Mouse (Mus musculus) hindbrain, embryonic 12.5 days (tissue): ENCODE measurements around the gene Epb41l3. TPM values are rescaled to one million over a fixed set of nuclear protein-coding genes. Genes with fewer than 3 reads are reported as not detected.

ENCODE experiments used
- ATAC-seq: fragments of 200-750 bp; cut with Nextera tagmentation; 2 replicates; pipeline ENCODE4 v1.8.0; 2017; ENCODE audit warnings: moderate TSS enrichment; ENCODE audit not compliant: low FRiP score
- H3K27ac ChIP-seq: fragments of 300-500 bp; sonication (generic); 2 replicates; pipeline ENCODE4 v1.5.1; 2016; ENCODE audit warnings: mild to moderate bottlenecking
- H3K27me3 ChIP-seq: fragments of 300-500 bp; sonication (generic); 2 replicates; pipeline ENCODE4 v1.6.1; 2016; ENCODE audit warnings: mild to moderate bottlenecking
- H3K36me3 ChIP-seq: fragments of 300-500 bp; sonication (generic); 2 replicates; pipeline ENCODE4 v1.6.1; 2016; ENCODE audit warnings: mild to moderate bottlenecking
- H3K4me1 ChIP-seq: fragments of 300-500 bp; sonication (generic); 2 replicates; pipeline ENCODE4 v1.6.1; 2016
- H3K4me2 ChIP-seq: fragments of 300-500 bp; sonication (generic); replicated peaks from 2 replicates; pipeline ENCODE4 v1.6.1; 2016; ENCODE audit warnings: mild to moderate bottlenecking
- H3K4me3 ChIP-seq: fragments of 300-500 bp; sonication (generic); 2 replicates; pipeline ENCODE4 v1.5.1; 2016; ENCODE audit warnings: mild to moderate bottlenecking
- H3K9ac ChIP-seq: fragments of 300-500 bp; sonication (generic); 2 replicates; pipeline ENCODE4 v1.6.1; 2016; ENCODE audit warnings: mild to moderate bottlenecking, moderate library complexity
- H3K9me3 ChIP-seq: fragments of 300-500 bp; sonication (generic); replicated peaks from 2 replicates; pipeline ENCODE4 v1.6.1; 2016; ENCODE audit warnings: mild to moderate bottlenecking
- WGBS: fragments of 180-500 bp; shearing (Covaris S2); methylation state at CpG from one replicate; pipeline ENCODE4 v1.1.7; 2016; 5-methylcytosine and 5-hydroxymethylcytosine counted together
- polyA plus RNA-seq: library from polyadenylated mRNA; unstranded; fragments of >200 nt; fragmentation: Nextera tagmentation; extraction: Ambion mirVana; gene quantifications from 2 replicates; pipeline ENCODE4 v1.2.1, GENCODE M21; 2016

Epb41l3 gene
- polyA plus RNA-seq, 1 experiment from 2014 or later: 104 TPM

DNA sequence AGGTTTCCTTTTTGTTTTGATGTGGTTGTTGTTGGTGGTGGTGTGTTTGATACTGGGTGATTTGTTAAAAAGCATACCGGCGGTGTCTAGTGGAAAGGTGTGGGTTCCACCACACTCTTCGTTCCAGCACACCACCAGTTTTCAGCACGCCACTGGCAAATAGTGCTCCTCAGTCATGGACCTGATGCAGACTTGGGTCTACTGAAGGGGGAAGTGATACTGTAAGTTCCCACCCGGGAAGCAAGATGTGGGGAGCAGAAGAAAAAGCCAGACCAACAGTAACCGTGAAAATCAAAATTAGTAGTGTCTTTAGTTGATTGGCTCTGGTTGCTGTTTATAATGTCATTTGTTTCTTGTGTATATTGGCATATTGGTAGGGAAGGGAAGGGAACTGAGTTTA lies 124.3 kb downstream of the Epb41l3 start:
- WGBS: 85% methylated on average over 6 of the region's 6 CpGs
- Histone ChIP-seq H3K9me3 (no peaks in the 10 kb centered on the region), H3K27ac (no peak overlapping the region), H3K4me2 (no peak overlapping the region), H3K27me3 (no peaks in the 10 kb centered on the region), H3K9ac (no peak overlapping the region), H3K36me3 (no peaks in the 10 kb centered on the region), H3K4me1 (peaks cover under 1% of the 10 kb centered on the region; the same call in 1 of the 2 replicates), H3K4me3 (no peak overlapping the region)
- ATAC-seq: no peak

DNA sequence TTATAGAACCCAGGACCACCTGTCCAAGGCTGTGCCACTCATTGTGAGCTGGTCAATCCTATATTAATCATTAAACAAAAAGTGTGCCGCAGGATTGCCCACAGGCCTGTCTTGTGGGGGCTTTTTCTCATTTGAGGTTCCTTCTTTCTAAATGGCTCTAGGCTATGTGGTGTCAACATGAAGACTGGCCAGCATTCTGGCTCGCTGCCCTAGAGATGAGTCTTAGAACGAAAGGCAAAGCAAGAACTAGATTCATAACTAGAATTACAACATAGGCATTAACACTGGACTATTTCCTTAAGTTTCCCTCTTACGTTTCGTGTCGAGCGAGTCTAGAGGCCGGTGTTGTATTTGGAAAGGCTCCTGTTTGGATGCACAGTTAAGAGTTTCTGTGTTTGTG lies 125.5 kb downstream of the Epb41l3 start:
- 95% methylated on average over 8 of the region's 8 CpGs for WGBS
- H3K9ac ChIP-seq: no peak overlapping the region
- no peak overlapping the region for H3K4me2 ChIP-seq
- H3K36me3 ChIP-seq: no peaks in the 10 kb centered on the region
- no peak for ATAC-seq
- H3K4me3 ChIP-seq: no peak overlapping the region
- no peaks in the 10 kb centered on the region for H3K4me1 ChIP-seq
- no peaks in the 10 kb centered on the region for H3K27me3 ChIP-seq
- no peaks in the 10 kb centered on the region for H3K9me3 ChIP-seq
- H3K27ac ChIP-seq: no peak overlapping the region

DNA sequence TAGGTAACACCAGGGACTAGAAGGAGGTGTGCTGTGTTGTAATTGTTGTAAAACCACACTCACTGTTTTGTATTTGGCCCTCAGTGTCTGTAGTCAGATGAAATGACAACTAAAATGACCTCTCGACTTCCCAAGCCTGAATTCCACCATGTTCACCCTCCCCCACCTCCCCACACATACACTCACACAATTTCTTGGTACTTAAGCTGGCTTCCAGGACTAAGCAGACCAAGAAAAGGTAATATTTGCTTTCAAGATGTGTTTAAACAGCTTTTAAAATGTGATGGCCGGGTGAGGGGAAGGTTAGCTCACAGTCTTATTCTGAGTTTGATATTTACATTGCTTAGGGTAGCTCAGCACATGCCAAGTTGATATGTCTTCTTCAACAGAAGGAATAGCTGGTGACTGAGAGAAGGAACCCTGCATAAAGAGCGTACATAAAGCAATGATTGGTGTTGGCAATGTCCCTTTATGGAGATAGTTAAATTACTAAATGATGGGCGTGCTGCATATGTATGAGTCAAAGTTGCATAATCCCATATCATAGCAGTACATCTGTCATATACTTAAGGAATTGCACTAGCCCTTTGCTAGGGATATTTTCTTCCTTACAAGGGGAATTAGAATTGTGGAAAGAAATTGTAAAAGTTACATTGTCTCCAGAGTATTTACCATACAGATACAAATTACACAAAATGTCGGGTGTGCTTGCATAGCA lies 130.0 kb downstream of the Epb41l3 start:
- Histone ChIP-seq H3K9ac (no peak overlapping the region), H3K27me3 (no peaks in the 10 kb centered on the region), H3K27ac (no peak overlapping the region), H3K4me3 (no peak overlapping the region), H3K4me1 (peaks cover 16% of the 10 kb centered on the region), H3K36me3 (no peaks in the 10 kb centered on the region), H3K4me2 (no peak overlapping the region), H3K9me3 (no peaks in the 10 kb centered on the region)
- ATAC-seq: no peak
- WGBS: 82% methylated on average over 5 of the region's 5 CpGs

DNA sequence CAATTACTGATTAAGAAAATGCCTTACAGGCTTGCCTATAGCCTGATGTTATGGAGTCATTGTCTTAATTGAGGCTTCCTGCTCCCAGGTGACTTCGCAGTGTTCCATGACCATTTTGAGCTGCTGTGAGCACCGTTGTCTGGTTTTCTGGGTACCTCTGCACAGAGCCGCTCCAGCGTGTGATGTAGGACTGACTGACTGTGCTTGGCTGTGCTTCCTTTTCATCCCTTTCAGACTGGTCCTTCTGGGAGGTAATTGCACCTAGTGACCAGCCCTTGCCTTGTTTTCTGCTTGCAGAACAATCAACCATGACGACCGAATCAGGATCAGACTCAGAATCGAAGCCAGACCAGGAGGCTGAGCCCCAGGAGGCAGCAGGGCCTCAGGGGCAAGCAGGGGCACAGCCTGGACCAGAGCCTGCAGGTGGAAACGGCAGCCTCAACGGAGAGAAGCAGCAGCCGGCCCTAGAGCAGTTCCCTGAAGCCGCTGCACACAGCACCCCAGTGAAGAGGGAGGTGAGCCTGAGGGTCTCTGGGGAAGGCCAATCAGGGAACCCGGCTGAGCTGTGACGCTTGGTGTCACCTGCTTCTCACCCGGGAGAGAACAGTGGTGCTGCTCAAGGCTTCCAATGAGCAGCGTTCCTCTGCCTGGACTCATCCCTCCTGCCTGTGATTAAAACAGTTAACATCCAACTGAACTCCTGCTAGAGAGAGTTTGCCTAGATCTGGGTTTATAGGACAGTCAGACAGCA lies 132.3 kb downstream of the Epb41l3 start:
- Histone ChIP-seq H3K4me3 (no peak overlapping the region), H3K36me3 (no peaks in the 10 kb centered on the region), H3K4me1 (peaks cover 16% of the 10 kb centered on the region), H3K4me2 (no peak overlapping the region), H3K9me3 (no peaks in the 10 kb centered on the region), H3K27me3 (no peaks in the 10 kb centered on the region), H3K9ac (no peak overlapping the region), H3K27ac (0 out of 2 replicates have a peak overlapping the region, but pooled peaks have one; percentile 2)
- ATAC-seq: peak; percentile 74
- WGBS: 38% methylated on average over 15 of the region's 15 CpGs

DNA sequence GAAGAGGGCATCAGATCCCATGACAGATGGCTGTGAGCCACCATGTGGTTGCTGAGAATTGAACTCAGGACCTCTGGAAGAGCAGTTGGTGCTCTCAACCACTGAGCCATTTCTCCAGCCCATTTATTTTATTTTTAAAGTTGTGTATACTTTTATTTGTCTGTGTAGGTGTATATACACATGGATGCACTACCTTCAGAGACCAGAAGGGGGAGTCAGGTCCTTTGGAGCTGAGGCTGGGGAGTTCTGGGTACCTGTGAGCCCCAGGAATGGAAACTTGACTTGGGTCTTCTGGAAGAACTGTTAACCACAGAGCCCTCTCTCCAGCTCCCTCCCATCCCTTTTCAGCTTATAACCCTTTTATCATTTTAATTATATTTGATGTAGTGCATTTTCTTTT lies 135.6 kb downstream of the Epb41l3 start:
- no peak overlapping the region for H3K27ac ChIP-seq
- H3K4me2 ChIP-seq: no peak overlapping the region
- H3K27me3 ChIP-seq: no peaks in the 10 kb centered on the region
- peaks cover 4% of the 10 kb centered on the region; the same call in 1 of the 2 replicates for H3K36me3 ChIP-seq
- no peak for ATAC-seq
- no peak overlapping the region for H3K9ac ChIP-seq
- H3K9me3 ChIP-seq: no peaks in the 10 kb centered on the region
- H3K4me1 ChIP-seq: peaks cover 16% of the 10 kb centered on the region
- H3K4me3 ChIP-seq: no peak overlapping the region

DNA sequence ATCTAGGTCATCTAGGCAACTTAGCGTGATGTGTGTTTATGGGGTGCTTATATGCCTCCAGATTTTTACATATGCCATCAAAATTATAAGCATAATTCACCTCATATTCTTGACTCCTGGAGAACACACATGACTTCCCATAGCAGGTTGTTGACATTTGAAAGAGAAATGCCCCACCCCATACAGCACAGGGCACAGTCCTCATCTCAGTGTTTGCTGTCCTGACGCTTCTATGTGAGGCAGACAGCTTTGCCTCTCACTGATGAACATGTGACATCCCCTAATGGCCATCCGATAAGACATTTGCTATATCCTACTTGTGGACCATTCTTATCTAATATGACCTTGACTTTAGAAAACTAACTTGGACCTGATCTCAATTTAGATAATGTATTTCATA lies 140.6 kb downstream of the Epb41l3 start:
- Histone ChIP-seq H3K4me2 (no peak overlapping the region), H3K27ac (no peak overlapping the region), H3K9me3 (no peaks in the 10 kb centered on the region), H3K4me3 (no peak overlapping the region), H3K27me3 (no peaks in the 10 kb centered on the region), H3K4me1 (no peaks in the 10 kb centered on the region), H3K36me3 (peaks cover 4% of the 10 kb centered on the region; the same call in 1 of the 2 replicates), H3K9ac (no peak overlapping the region)
- ATAC-seq: no peak
- WGBS: 95% methylated on average over 3 of the region's 3 CpGs

DNA sequence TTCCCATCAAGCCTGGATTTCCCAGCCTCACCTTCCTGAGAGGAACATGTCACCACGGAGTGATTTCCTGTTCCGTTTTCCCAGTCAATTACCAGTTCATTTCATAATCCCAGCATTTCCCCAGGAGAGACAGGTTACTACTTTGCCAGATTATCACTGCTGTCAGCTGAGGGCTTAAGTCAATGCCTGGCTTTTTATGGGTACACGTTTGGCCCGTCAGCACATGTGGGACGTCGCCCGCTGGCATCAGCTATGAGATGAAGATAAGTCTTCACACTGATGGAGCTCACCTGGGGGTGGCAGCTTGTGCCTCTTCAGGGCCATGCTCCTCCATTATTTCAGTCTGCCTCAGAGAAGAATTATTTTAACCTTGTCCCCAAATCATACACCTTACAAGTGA lies 145.4 kb downstream of the Epb41l3 start:
- Histone ChIP-seq H3K9me3 (no peaks in the 10 kb centered on the region), H3K4me3 (no peak overlapping the region), H3K9ac (no peak overlapping the region), H3K27ac (no peak overlapping the region), H3K36me3 (no peaks in the 10 kb centered on the region), H3K4me1 (0 out of 2 replicates have a peak, but pooled peaks cover 5% of the 10 kb centered on the region), H3K27me3 (no peaks in the 10 kb centered on the region), H3K4me2 (no peak overlapping the region)
- WGBS: 83% methylated on average over 7 of the region's 7 CpGs
- no peak for ATAC-seq

DNA sequence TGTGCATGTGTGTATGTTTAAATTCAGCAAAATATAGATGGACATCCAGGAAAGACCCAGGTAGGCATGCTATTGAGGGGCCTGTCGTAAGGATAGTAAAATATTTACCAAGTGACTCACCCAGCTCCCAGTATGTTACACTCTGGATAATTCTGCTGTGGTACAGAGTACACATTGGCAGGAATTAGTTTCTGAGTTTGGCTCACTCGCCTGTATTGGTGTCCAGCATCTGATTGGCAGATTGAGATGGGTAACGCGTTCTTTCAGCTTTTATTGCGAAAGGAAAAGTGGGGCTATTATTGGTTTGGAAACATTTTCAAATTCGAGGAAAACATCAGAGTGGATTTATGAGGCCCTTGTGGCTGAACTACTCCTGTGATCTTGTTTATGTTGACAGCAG lies 145.9 kb downstream of the Epb41l3 start:
- Histone ChIP-seq H3K4me3 (no peak overlapping the region), H3K4me2 (no peak overlapping the region), H3K27ac (no peak overlapping the region), H3K9me3 (no peaks in the 10 kb centered on the region), H3K36me3 (no peaks in the 10 kb centered on the region), H3K9ac (no peak overlapping the region), H3K27me3 (no peaks in the 10 kb centered on the region), H3K4me1 (0 out of 2 replicates have a peak, but pooled peaks cover 5% of the 10 kb centered on the region)
- no peak for ATAC-seq
- 83% methylated on average over 6 of the region's 6 CpGs for WGBS

DNA sequence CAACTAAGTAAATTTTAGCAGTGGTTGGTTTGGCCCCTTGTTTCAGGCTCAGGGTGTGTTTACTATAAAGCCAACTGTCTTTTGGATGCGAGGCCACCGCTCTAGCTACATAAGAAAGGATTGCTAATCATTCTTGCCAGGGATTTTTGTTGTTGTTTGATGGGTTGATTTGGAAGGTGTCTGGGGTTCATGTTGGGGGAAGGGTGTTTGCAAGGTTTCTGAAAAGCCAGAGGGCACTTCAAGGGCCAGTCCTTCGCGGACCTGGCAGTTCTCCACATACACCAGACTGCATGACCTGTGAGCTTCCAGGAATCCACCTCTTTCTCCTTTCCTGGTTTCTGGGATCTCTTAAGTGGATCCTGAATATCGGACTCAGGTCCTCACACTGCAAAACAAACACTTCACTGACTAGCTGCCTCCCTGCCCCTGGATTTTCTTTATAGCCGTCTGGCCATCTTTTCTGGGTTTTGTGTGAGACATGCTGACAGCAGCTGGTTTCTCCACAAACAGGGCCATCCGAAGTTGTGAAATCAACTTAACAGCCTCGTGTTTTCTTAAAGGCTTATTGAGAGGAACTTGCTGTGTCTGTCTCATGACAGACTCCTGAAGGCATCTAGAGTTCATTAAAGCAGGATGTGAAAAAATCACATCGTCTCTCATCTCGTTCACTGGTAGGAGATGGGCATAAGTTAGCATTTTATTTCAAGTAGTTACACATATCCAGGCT lies 146.6 kb downstream of the Epb41l3 start:
- no peak overlapping the region for H3K4me3 ChIP-seq

DNA sequence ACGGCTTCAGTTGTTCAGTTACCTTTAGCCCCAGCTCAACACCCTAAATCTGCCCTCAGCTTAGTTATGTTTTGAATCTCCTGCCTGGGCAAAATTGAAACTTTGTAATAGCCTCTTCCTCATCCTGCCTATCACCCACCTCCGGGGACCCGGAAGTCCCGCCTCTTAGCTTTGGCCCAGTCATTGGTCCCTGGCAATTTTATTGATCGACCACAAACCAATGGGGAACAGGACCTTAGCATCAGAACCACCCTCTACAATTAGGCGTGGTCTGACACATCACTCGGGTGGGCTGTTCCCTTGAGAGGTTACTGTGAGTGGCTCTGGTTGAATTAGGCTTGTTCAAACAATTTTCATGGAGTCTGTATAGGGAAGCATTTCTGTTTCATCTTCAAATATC lies 150.5 kb downstream of the Epb41l3 start:
- Histone ChIP-seq H3K4me3 (no peak overlapping the region), H3K27ac (no peak overlapping the region), H3K4me1 (peaks cover 27% of the 10 kb centered on the region), H3K36me3 (no peaks in the 10 kb centered on the region), H3K9ac (no peak overlapping the region), H3K27me3 (no peaks in the 10 kb centered on the region), H3K9me3 (no peaks in the 10 kb centered on the region), H3K4me2 (no peak overlapping the region)
- ATAC-seq: no peak
- WGBS: 84% methylated on average over 7 of the region's 7 CpGs

More for the DNA sequence above, 146.6 kb downstream of the Epb41l3 start:
- Histone ChIP-seq H3K9ac (no peak overlapping the region), H3K27ac (no peak overlapping the region), H3K36me3 (no peaks in the 10 kb centered on the region), H3K27me3 (no peaks in the 10 kb centered on the region), H3K4me1 (peaks cover 11% of the 10 kb centered on the region), H3K4me2 (no peak overlapping the region), H3K9me3 (no peaks in the 10 kb centered on the region)
- WGBS: 33% methylated on average over 10 of the region's 10 CpGs
- ATAC-seq: no peak

DNA sequence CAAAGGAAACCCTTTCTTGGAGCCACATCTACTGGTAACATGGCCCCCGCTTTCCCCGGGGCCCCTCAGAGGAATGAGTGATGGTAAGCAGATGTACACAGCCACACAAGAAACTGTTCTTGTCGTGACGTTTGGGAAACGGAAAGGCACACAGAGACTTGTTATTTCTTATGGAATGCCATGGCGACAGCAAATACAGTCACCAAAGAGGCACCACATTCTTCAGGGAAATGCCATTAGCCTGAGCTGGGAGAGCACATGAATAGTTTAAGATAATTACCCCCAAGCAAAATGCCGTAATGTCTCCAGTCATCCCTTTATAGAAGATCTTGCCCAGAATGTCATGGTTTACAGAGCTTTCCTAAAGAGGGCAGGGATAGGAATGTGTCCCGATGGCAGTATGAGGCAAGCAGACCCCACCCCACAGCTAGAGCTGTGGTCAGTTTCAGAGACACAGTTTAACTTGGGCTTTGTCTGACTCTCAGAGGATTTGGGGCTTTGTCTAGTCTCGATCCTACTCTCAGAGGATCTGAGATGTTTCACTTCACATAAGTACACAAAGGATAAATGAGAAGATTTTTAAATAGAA lies 152.0 kb downstream of the Epb41l3 start:
- no peak for ATAC-seq
- no peaks in the 10 kb centered on the region for H3K9me3 ChIP-seq
- H3K4me3 ChIP-seq: no peak overlapping the region
- H3K4me2 ChIP-seq: no peak overlapping the region
- H3K9ac ChIP-seq: no peak overlapping the region
- 48% methylated on average over 9 of the region's 9 CpGs for WGBS
- H3K27ac ChIP-seq: no peak overlapping the region
- no peaks in the 10 kb centered on the region for H3K36me3 ChIP-seq
- H3K27me3 ChIP-seq: no peaks in the 10 kb centered on the region
- peaks cover 33% of the 10 kb centered on the region for H3K4me1 ChIP-seq

DNA sequence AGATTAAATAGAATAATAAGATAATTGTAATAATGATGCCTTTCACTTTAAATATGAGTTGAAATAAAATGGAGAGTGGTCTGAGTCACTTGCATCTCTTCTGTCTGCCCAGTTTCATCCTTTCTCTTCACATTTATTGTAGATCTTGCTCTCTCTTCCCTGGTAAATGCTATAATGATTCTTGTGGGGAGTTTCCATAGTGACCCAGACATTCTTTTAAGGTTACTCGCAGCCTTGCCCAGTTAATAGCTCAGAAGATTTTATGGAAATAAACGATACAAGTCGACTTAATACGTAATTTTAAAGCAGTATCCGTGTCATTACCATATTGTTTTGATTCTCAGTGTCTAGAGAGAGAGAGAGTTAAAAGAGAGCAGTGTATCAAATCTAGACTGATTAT lies 154.0 kb downstream of the Epb41l3 start:
- H3K27ac ChIP-seq: no peak overlapping the region
- H3K36me3 ChIP-seq: no peaks in the 10 kb centered on the region
- no peak overlapping the region for H3K4me3 ChIP-seq
- no peak overlapping the region for H3K9ac ChIP-seq
- no peak for ATAC-seq
- H3K27me3 ChIP-seq: no peaks in the 10 kb centered on the region
- peaks cover 31% of the 10 kb centered on the region for H3K4me1 ChIP-seq
- 82% methylated on average over 5 of the region's 5 CpGs for WGBS
- no peaks in the 10 kb centered on the region for H3K9me3 ChIP-seq
- no peak overlapping the region for H3K4me2 ChIP-seq
